Mouse (Mus musculus): Measurements from ENCODE around the gene Mast2. TPM values are rescaled to one million over a fixed set of nuclear protein-coding genes. Genes with fewer than 3 reads are reported as not detected.

The Mast2 gene
- polyA plus RNA-seq (2014; fragmentation: Nextera tagmentation; extraction: Ambion mirVana), result 29.2 and 34.5 TPM in 2 replicates

DNA sequence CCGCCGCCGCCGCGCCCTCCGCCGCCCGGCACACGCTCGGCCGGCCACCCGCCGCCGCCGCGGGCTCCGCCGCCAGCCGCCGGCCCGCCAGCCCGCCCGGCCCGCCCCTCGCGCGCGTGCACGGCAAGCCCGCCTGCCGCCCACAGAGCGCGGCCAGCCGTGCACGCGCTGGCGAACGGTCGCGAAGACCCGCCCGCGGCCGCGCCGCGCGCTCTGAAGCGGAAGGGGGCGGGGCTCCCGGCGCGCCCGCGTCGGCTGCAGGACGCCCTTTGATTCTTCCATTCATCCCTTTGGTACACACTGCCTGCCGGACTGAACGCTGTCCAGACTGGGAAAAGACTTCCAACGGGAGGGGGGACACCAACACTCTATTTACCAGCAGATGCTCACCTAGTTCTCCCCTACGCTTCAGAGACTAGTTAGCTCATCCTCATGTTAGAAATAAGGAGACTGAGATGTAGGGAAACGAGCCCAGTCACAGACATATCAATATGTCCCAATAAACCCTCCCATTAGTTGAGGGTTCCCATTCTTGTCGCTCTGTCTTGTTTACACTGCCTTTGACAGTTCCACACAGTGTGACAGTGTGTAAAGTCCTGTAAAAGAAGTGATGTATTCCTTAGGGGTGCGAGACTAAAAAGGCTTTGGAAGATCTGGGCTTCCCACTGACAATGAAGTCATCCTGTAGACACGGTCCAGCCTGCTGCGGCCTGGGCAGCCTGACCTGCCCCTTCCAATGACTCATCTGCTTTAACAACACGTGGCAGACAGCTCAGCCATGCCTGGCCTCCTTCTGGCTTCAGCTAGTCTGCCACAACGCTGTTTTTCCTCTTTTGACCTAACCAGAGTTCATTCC, at the start of gene Mast2:
TSS of gene Mast2 (minus strand) at position 58 of the 856 bp plus-strand sequence.
- Histone ChIP-seq H3K36me3 (ENCODE audit: control insufficient read depth, insufficient read depth, low read length) (no peaks in the 10 kb centered on the region), H3K4me1 (ENCODE audit: control insufficient read depth in 2 of 2, insufficient read depth in 2 of 2, low read length in 2 of 2) (peaks cover 4 to 10% of the 10 kb centered on the region in 2 experiments; a peak in 3 of 4 replicates), H3K27ac (replicated peaks in 1 of 2; ENCODE audit: control insufficient read depth in 1 of 2, insufficient read depth in 1 of 2, low read depth in 2 of 2, low read length in 2 of 2) (peak within 1 kb of the TSS; percentile 81 to 93), H3K4me3 (ENCODE audit: control insufficient read depth in 1 of 2, insufficient read depth in 1 of 2, low read depth in 1 of 2, low read length in 2 of 2) (peak within 1 kb of the TSS; percentile 97 to 98), H3K27me3 (ENCODE audit: control insufficient read depth, insufficient read depth, low read length) (no peaks in the 10 kb centered on the region), H3K9ac (ENCODE audit: low read length) (peak within 1 kb of the TSS; percentile 95), H3K4me2 (ENCODE audit: low read length) (peak within 1 kb of the TSS; percentile 79), H3K9me3 (ENCODE audit: control insufficient read depth, low read length) (peaks cover 14% of the 10 kb centered on the region; the same call in 1 of the 2 replicates)
- 2% methylated on average over 39 of the region's 68 CpGs for WGBS
- ATAC-seq (ENCODE audit: insufficient number of reproducible peaks, insufficient read depth, low FRiP score, low read depth), result peak; percentile 85

DNA sequence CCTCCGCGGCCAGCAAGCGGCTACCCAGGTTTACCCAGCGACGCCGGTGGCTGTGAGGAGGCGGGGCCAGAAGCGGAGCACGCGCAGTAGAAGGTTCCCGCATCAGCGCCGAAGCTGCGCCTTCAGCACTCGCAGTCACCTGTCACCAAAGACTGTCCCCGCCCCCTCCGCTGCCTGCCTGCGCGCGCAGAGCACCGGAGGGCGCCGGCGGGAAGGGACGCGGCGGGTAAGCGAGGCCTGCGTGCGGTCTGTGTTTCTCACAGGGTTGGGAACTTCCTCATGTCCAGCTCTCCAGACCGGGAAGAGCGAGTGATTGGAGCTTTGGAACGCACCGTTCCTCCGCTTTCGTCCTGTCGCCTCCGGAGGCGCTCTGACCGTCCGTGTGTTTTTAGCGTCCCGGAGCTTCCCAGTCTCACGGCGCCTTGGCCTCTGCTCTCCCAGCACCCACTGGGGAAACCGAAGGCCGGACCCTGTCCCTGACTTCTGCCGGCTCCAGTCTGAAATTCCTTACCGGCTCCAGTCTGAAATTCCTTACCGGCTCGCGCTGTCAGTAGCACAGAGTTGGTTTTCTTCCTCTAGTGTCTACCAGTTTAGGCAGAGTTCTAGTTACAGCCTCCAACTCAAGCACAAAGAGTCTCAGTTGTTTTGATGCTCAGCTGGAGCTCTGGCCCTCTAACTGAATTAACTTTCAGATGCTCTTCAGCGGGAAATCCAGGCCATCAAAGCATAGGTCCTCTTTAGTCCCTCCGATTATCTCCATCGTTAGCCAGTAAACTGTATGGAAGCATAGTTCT, 43.6 kb upstream of the Mast2 start, which contains the start of gene Ipp:
TSS of gene Ipp (plus strand) at position 125 of the 794 bp plus-strand sequence.
- Histone ChIP-seq H3K4me2 (ENCODE audit: low read length) (peak within 1 kb of the TSS; percentile 87), H3K4me3 (ENCODE audit: control insufficient read depth in 1 of 2, insufficient read depth in 1 of 2, low read depth in 1 of 2, low read length in 2 of 2) (peak within 1 kb of the TSS; percentile 59 to 67), H3K4me1 (ENCODE audit: control insufficient read depth in 2 of 2, insufficient read depth in 2 of 2, low read length in 2 of 2) (peaks cover 3 to 10% of the 10 kb centered on the region in 2 experiments; a peak in 3 of 4 replicates), H3K27ac (replicated peaks in 1 of 2; ENCODE audit: control insufficient read depth in 1 of 2, insufficient read depth in 1 of 2, low read depth in 2 of 2, low read length in 2 of 2) (peak within 1 kb of the TSS; percentile 95), H3K9ac (ENCODE audit: low read length) (peak within 1 kb of the TSS; percentile 88), H3K9me3 (ENCODE audit: control insufficient read depth, low read length) (no peaks in the 10 kb centered on the region), H3K36me3 (ENCODE audit: control insufficient read depth, insufficient read depth, low read length) (0 out of 2 replicates have a peak, but pooled peaks cover 9% of the 10 kb centered on the region), H3K27me3 (ENCODE audit: control insufficient read depth, insufficient read depth, low read length) (no peaks in the 10 kb centered on the region)
- ATAC-seq (ENCODE audit: insufficient number of reproducible peaks, insufficient read depth, low FRiP score, low read depth), result peak; percentile 97
- under 1% methylated on average over 51 of the region's 55 CpGs for WGBS

DNA sequence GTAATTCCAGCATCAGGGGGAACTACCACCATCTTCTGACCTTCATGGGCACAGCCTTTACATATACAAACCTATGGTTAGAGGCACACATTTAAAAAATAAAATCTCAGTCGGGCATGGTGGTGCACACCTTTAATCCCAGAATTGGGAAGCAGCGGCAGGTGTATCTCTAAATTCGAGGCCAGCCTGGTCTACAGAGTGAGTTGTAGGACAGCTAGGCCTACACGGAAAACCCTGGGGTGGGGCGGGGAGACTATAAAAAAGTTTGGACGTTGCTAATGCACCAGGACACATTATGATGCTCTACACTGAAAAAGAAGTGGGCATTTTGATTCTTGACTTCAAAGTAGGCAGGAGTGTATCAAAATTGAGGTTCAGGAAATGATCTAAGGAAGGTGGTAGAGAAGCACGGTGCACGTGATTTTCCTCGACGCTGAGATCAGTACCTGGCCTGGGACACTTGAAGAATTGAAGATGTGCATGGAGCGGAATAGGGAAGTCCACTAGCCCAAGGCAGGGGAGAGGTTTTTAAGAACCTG, 43.0 kb upstream of the Mast2 start:
- Histone ChIP-seq H3K4me3 (ENCODE audit: control insufficient read depth in 1 of 2, insufficient read depth in 1 of 2, low read depth in 1 of 2, low read length in 2 of 2) (peak overlapping the region; percentile 59 to 67), H3K36me3 (ENCODE audit: control insufficient read depth, insufficient read depth, low read length) (0 out of 2 replicates have a peak, but pooled peaks cover 9% of the 10 kb centered on the region), H3K9ac (ENCODE audit: low read length) (peak overlapping the region; percentile 88), H3K4me1 (ENCODE audit: control insufficient read depth in 2 of 2, insufficient read depth in 2 of 2, low read length in 2 of 2) (peaks cover 3 to 10% of the 10 kb centered on the region in 2 experiments; a peak in 3 of 4 replicates), H3K9me3 (ENCODE audit: control insufficient read depth, low read length) (no peaks in the 10 kb centered on the region), H3K4me2 (ENCODE audit: low read length) (peak overlapping the region; percentile 87), H3K27ac (replicated peaks in 1 of 2; ENCODE audit: control insufficient read depth in 1 of 2, insufficient read depth in 1 of 2, low read depth in 2 of 2, low read length in 2 of 2) (peak overlapping the region; percentile 79 to 95), H3K27me3 (ENCODE audit: control insufficient read depth, insufficient read depth, low read length) (no peaks in the 10 kb centered on the region)
- ATAC-seq (ENCODE audit: insufficient number of reproducible peaks, insufficient read depth, low FRiP score, low read depth), result no peak
- WGBS, result 22% methylated on average over 11 of the region's 11 CpGs

DNA sequence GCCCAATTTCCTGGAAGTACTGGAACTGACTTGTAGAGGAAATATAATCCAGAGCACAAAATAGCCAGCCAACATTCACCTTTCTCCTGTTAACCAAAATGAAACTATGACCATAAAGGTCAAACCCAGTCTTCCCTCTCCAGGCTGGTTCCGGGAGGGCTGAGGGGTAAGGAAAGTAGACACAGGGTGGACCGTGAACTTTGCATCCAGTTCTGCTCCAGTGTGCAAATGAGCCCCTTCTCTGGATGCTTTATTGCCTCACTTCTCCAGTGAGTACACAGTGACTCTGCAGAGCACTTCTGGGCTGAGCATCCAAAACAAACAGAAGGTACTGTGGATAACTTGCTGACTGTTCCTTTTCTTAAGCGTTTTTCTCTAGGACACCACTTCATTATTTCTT, 36.0 kb upstream of the Mast2 start:
- no peak overlapping the region for H3K4me2 ChIP-seq (ENCODE audit: low read length)
- no peak overlapping the region for H3K27ac ChIP-seq (replicated peaks in 1 of 2; ENCODE audit: control insufficient read depth in 1 of 2, insufficient read depth in 1 of 2, low read depth in 2 of 2, low read length in 2 of 2)
- H3K36me3 ChIP-seq (ENCODE audit: control insufficient read depth, insufficient read depth, low read length), result no peaks in the 10 kb centered on the region
- 69% methylated on average over 3 of the region's 3 CpGs for WGBS
- no peak for ATAC-seq (ENCODE audit: insufficient number of reproducible peaks, insufficient read depth, low FRiP score, low read depth)
- H3K9ac ChIP-seq (ENCODE audit: low read length), result no peak overlapping the region
- no peaks in the 10 kb centered on the region for H3K27me3 ChIP-seq (ENCODE audit: control insufficient read depth, insufficient read depth, low read length)
- no peaks in the 10 kb centered on the region for H3K4me1 ChIP-seq (ENCODE audit: control insufficient read depth in 2 of 2, insufficient read depth in 2 of 2, low read length in 2 of 2)
- H3K9me3 ChIP-seq (ENCODE audit: control insufficient read depth, low read length), result no peaks in the 10 kb centered on the region
- no peak overlapping the region for H3K4me3 ChIP-seq (ENCODE audit: control insufficient read depth in 1 of 2, insufficient read depth in 1 of 2, low read depth in 1 of 2, low read length in 2 of 2)

- no peak overlapping the region for H3K9ac ChIP-seq (ENCODE audit: low read length)
- H3K27ac ChIP-seq (replicated peaks in 1 of 2; ENCODE audit: control insufficient read depth in 1 of 2, insufficient read depth in 1 of 2, low read depth in 2 of 2, low read length in 2 of 2), result no peak overlapping the region
- no peak overlapping the region for H3K4me2 ChIP-seq (ENCODE audit: low read length)
- no peak overlapping the region for H3K4me3 ChIP-seq (ENCODE audit: control insufficient read depth in 1 of 2, insufficient read depth in 1 of 2, low read depth in 1 of 2, low read length in 2 of 2)
- no peaks in the 10 kb centered on the region for H3K27me3 ChIP-seq (ENCODE audit: control insufficient read depth, insufficient read depth, low read length)
- peaks cover 9 to 19% of the 10 kb centered on the region in 2 experiments for H3K4me1 ChIP-seq (ENCODE audit: control insufficient read depth in 2 of 2, insufficient read depth in 2 of 2, low read length in 2 of 2)
- ATAC-seq (ENCODE audit: insufficient number of reproducible peaks, insufficient read depth, low FRiP score, low read depth), result no peak
- no peaks in the 10 kb centered on the region for H3K36me3 ChIP-seq (ENCODE audit: control insufficient read depth, insufficient read depth, low read length)
- H3K9me3 ChIP-seq (ENCODE audit: control insufficient read depth, low read length), result peaks cover 7% of the 10 kb centered on the region; the same call in 1 of the 2 replicates
- 70% methylated on average over 5 of the region's 5 CpGs for WGBS
Measured at GRCm38 (mm10) chr4:116493646-116494045, 29.7 kb upstream of the Mast2 start.

DNA sequence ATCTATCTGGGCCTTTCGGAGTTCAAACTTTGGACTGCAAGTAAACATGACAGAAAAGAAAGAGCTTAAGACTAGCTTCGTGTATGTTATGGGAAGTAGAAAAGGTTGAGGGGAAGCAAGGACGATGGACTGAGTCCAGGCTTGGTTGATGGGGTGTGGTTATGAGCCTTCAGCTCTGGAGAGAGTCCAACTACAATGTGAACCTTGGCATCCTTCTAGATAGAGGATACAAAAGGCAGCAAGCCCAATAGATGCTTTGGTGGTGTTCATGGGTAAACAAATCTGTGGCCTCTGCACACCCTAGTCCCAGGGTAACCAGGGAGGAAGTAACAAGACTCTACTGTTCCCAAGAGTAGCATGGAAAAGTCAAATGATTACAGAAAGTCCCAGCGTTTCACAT, 28.5 kb upstream of the Mast2 start:
- no peaks in the 10 kb centered on the region for H3K27me3 ChIP-seq (ENCODE audit: control insufficient read depth, insufficient read depth, low read length)
- no peaks in the 10 kb centered on the region for H3K36me3 ChIP-seq (ENCODE audit: control insufficient read depth, insufficient read depth, low read length)
- no peak overlapping the region for H3K4me2 ChIP-seq (ENCODE audit: low read length)
- no peak overlapping the region for H3K4me3 ChIP-seq (ENCODE audit: control insufficient read depth in 1 of 2, insufficient read depth in 1 of 2, low read depth in 1 of 2, low read length in 2 of 2)
- no peak overlapping the region for H3K9ac ChIP-seq (ENCODE audit: low read length)
- no peak for ATAC-seq (ENCODE audit: insufficient number of reproducible peaks, insufficient read depth, low FRiP score, low read depth)
- peaks cover 9 to 19% of the 10 kb centered on the region in 2 experiments for H3K4me1 ChIP-seq (ENCODE audit: control insufficient read depth in 2 of 2, insufficient read depth in 2 of 2, low read length in 2 of 2)
- peaks cover 7% of the 10 kb centered on the region; the same call in 1 of the 2 replicates for H3K9me3 ChIP-seq (ENCODE audit: control insufficient read depth, low read length)
- WGBS, result 60% methylated on average over 4 of the region's 4 CpGs
- H3K27ac ChIP-seq (replicated peaks in 1 of 2; ENCODE audit: control insufficient read depth in 1 of 2, insufficient read depth in 1 of 2, low read depth in 2 of 2, low read length in 2 of 2), result peak overlapping the region in 1 of 2 experiments; percentile 70; a peak in 1 of 4 replicates

DNA sequence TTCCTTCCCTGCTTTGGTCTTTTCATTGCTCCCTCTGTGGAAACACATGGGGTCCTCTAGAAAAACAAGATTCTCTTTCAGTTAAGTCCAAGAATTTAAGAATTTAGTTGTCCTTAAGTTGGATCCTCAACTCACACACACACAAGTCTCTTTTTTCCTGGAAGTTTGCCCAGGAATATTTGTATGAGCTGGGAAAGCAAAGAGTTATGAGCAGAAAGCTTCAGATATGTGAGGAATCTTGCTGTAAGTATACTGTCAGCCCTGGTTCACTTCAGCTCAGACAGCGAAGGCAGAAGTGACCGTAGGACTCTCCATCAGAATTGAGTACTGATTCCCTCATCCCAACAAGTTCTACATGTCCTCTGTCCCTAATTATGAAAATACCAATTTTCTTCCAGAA, 27.9 kb upstream of the Mast2 start:
- peaks cover 9 to 19% of the 10 kb centered on the region in 2 experiments for H3K4me1 ChIP-seq (ENCODE audit: control insufficient read depth in 2 of 2, insufficient read depth in 2 of 2, low read length in 2 of 2)
- 28% methylated on average over 2 of the region's 2 CpGs for WGBS
- ATAC-seq (ENCODE audit: insufficient number of reproducible peaks, insufficient read depth, low FRiP score, low read depth), result no peak
- no peak overlapping the region for H3K9ac ChIP-seq (ENCODE audit: low read length)
- H3K4me3 ChIP-seq (ENCODE audit: control insufficient read depth in 1 of 2, insufficient read depth in 1 of 2, low read depth in 1 of 2, low read length in 2 of 2), result no peak overlapping the region
- 0 out of 2 replicates have a peak overlapping the region, but pooled peaks have one; percentile 1 for H3K4me2 ChIP-seq (ENCODE audit: low read length)
- no peaks in the 10 kb centered on the region for H3K27me3 ChIP-seq (ENCODE audit: control insufficient read depth, insufficient read depth, low read length)
- no peaks in the 10 kb centered on the region for H3K36me3 ChIP-seq (ENCODE audit: control insufficient read depth, insufficient read depth, low read length)
- peaks cover 7% of the 10 kb centered on the region; the same call in 1 of the 2 replicates for H3K9me3 ChIP-seq (ENCODE audit: control insufficient read depth, low read length)
- peak overlapping the region in 1 of 2 experiments; percentile 70; a peak in 2 of 4 replicates for H3K27ac ChIP-seq (replicated peaks in 1 of 2; ENCODE audit: control insufficient read depth in 1 of 2, insufficient read depth in 1 of 2, low read depth in 2 of 2, low read length in 2 of 2)
